In genomic region chr12:104331701-104332100, GRCm38 (mm10) we compare ENCODE assay signal across 38 mouse cellular contexts. TPM values are rescaled to one million over a fixed set of nuclear protein-coding genes. Genes with fewer than 3 reads are reported as not detected.
"Had no signal": no experiment of that assay in that cellular context is flagged by ENCODE, and none has a peak within 500 bp of the region (broad histone marks: within the 10 kb centered on the region; RNA-seq: fewer than 3 reads in every experiment).

No protein-coding gene starts in this region.

- ATAC-seq: forebrain, embryonic 13.5 days; forebrain, embryonic 14.5 days; forebrain, embryonic 15.5 days; forebrain, embryonic 16.5 days; forebrain, postnatal 0 days had no signal

- H3K9me3 ChIP-seq: embryonic facial prominence, embryonic 12.5 days; embryonic facial prominence, embryonic 13.5 days; embryonic facial prominence, embryonic 15.5 days; forebrain, embryonic 10.5 days; forebrain, embryonic 12.5 days; forebrain, embryonic 13.5 days; forebrain, embryonic 15.5 days had no signal

- H3K4me1 ChIP-seq: embryonic facial prominence, embryonic 12.5 days; embryonic facial prominence, embryonic 13.5 days; embryonic facial prominence, embryonic 15.5 days; forebrain, embryonic 10.5 days; forebrain, embryonic 12.5 days; forebrain, embryonic 13.5 days; forebrain, embryonic 15.5 days had no signal

- DNase-seq: cerebellum, adult 2 months; cerebellum, adult 8-10 months; cerebellum, adult 9-10 months; cerebellum, adult 9-11 months; cerebellum, postnatal 10 days; cerebellum, postnatal 14 days; cerebellum, postnatal 25 days; cerebellum, postnatal 36 days; embryo, embryonic 11 days; forebrain, postnatal 0 days; gastrocnemius, adult 2 months; gastrocnemius, postnatal 10 days; gastrocnemius, postnatal 14 days; gastrocnemius, postnatal 25 days; gastrocnemius, postnatal 36 days; heart, adult 18-20 months; heart, adult 2 months had no signal

- H3K27ac ChIP-seq: embryonic facial prominence, embryonic 12.5 days; embryonic facial prominence, embryonic 13.5 days; embryonic facial prominence, embryonic 15.5 days; forebrain, embryonic 10.5 days; forebrain, embryonic 12.5 days; forebrain, embryonic 13.5 days; forebrain, embryonic 15.5 days; gastrocnemius, adult 2 months; heart, adult 2 months had no signal

- H3K4me3 ChIP-seq: embryonic facial prominence, embryonic 12.5 days; embryonic facial prominence, embryonic 13.5 days; embryonic facial prominence, embryonic 15.5 days; erythroblast, embryonic 14.5 days; forebrain, embryonic 10.5 days; forebrain, embryonic 12.5 days; forebrain, embryonic 13.5 days; forebrain, embryonic 15.5 days; gastrocnemius, adult 2 months; heart, adult 2 months had no signal

- H3K27me3 ChIP-seq: embryonic facial prominence, embryonic 12.5 days; embryonic facial prominence, embryonic 13.5 days; embryonic facial prominence, embryonic 15.5 days; forebrain, embryonic 12.5 days; forebrain, embryonic 13.5 days; forebrain, embryonic 15.5 days had no signal

- H3K36me3 ChIP-seq: embryonic facial prominence, embryonic 12.5 days; embryonic facial prominence, embryonic 13.5 days; embryonic facial prominence, embryonic 15.5 days; forebrain, embryonic 10.5 days; forebrain, embryonic 12.5 days; forebrain, embryonic 15.5 days had no signal

RNA-seq across cellular contexts. Expression of gene Serpina3k, which starts 6.6 kb away (rescaled TPM):
- total RNA-seq: common myeloid progenitor, adult 5-6 weeks; forebrain, postnatal 0 days; gastrocnemius, postnatal 14 days; granulocyte monocyte progenitor cell, adult 5-6 weeks; heart, adult 18-20 months had no signal
- polyA plus RNA-seq: cerebellum, adult 2 months; cortical plate, adult 2 months; embryonic facial prominence, embryonic 11.5 days; embryonic facial prominence, embryonic 12.5 days; embryonic facial prominence, embryonic 13.5 days; embryonic facial prominence, embryonic 14.5 days; embryonic facial prominence, embryonic 15.5 days; erythroblast, embryonic 14.5 days; forebrain, embryonic 10.5 days; forebrain, embryonic 11.5 days; forebrain, embryonic 12.5 days; forebrain, embryonic 13.5 days; forebrain, embryonic 14.5 days; forebrain, embryonic 15.5 days; forebrain, embryonic 16.5 days; forebrain, postnatal 0 days; heart, adult 2 months; heart, embryonic 11.5 days had no signal

RNA-seq across cellular contexts. Expression of gene Serpina3m, which starts 6.6 kb away (rescaled TPM):
- total RNA-seq: common myeloid progenitor, adult 5-6 weeks; forebrain, postnatal 0 days; gastrocnemius, adult 2 months; gastrocnemius, postnatal 14 days; granulocyte monocyte progenitor cell, adult 5-6 weeks; heart, adult 2 months had no signal
- polyA plus RNA-seq: cerebellum, adult 2 months; cortical plate, adult 2 months; embryonic facial prominence, embryonic 11.5 days; embryonic facial prominence, embryonic 12.5 days; embryonic facial prominence, embryonic 13.5 days; embryonic facial prominence, embryonic 14.5 days; embryonic facial prominence, embryonic 15.5 days; erythroblast, embryonic 14.5 days; forebrain, embryonic 10.5 days; forebrain, embryonic 11.5 days; forebrain, embryonic 12.5 days; forebrain, embryonic 13.5 days; forebrain, embryonic 14.5 days; forebrain, embryonic 15.5 days; forebrain, embryonic 16.5 days; forebrain, postnatal 0 days; heart, adult 2 months; heart, embryonic 11.5 days had no signal

RNA-seq across cellular contexts. Expression of gene Serpina3j, which starts 17.3 kb away (rescaled TPM):
- total RNA-seq: common myeloid progenitor, adult 5-6 weeks; forebrain, postnatal 0 days; gastrocnemius, adult 18-20 months; gastrocnemius, adult 2 months; gastrocnemius, adult 8-10 months; gastrocnemius, postnatal 10 days; gastrocnemius, postnatal 14 days; gastrocnemius, postnatal 25 days; gastrocnemius, postnatal 36 days; gastrocnemius, postnatal 4 days; granulocyte monocyte progenitor cell, adult 5-6 weeks; heart, adult 18-20 months; heart, adult 2 months had no signal
- polyA plus RNA-seq: cerebellum, adult 2 months; cortical plate, adult 2 months; embryonic facial prominence, embryonic 11.5 days; embryonic facial prominence, embryonic 12.5 days; embryonic facial prominence, embryonic 13.5 days; erythroblast, embryonic 14.5 days; forebrain, embryonic 10.5 days; forebrain, embryonic 11.5 days; forebrain, embryonic 12.5 days; forebrain, embryonic 13.5 days; forebrain, embryonic 14.5 days; forebrain, embryonic 15.5 days; forebrain, embryonic 16.5 days; forebrain, postnatal 0 days; gonadal fat pad, adult 2 months; heart, adult 2 months; heart, embryonic 11.5 days had no signal
